Mouse (Mus musculus) embryo, embryonic 11.5 days (tissue): Measurements from ENCODE around the gene Zfyve28.

ENCODE experiments used
- DNase-seq: peaks from one replicate; pipeline ENCODE4 v3.0.0-alpha.2; 2012; ENCODE audit warnings: low read depth, low spot score

The Zfyve28 gene

DNA sequence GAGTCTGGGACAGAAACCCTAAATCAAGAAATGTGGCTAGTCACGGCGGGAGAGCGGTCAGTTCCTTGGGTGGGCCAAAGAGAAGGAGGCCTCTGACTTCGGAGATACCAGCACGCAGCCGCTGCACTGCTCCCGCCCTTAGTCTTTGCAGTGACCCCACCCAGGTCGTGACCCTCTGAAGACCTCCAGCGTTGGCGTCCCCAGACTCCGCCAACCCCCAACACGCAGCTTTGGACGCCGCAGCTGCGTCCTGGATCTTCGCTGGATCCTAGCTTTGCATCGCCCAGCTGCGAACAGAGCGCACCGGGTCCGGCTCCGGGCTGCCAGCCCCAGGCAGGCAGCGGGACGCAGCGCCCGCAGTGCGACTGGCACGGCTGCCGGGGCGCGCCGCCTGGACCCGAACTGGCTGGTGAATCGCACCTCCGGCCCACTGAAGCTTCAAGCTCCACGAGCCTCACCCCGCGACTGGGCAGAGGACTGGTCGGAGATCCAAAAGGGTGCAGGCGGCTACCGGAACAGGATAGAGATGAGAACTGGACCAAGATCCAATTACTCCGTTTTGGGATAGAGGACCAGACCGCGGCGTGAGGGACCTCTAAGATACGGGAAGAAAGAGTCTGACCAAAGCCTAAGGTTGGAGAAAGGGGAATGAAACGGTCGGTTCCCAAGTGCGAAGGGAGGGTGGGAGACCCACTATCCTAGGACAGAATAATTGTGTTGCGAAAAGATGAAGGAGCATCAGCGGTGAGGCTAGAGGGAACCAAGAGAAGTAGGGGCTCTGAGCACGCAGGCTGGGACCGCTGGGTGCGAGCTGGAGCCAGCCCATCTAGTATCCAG, 1.0 kb downstream of the Zfyve28 start:
- no peak for DNase-seq

DNA sequence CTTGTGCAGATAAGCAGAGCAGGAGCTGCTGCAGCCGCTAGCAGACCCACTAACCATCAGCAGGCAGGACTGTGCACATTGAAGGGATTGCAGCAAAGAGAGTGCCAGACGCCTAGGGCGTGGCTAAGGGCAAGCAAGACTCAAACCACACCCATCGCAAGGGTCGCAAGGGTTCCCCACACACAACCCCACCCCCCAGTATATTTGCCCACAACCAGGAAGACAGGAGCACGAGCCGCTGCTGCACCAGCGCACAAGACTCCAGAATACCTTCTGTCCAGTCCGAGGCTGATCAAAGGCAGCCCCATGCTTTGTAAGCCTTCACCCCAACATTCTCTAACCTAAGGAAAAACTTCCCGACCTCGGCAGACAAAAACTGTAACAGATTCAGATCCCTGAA, 1.7 kb downstream of the Zfyve28 start:
- no peak for DNase-seq

DNA sequence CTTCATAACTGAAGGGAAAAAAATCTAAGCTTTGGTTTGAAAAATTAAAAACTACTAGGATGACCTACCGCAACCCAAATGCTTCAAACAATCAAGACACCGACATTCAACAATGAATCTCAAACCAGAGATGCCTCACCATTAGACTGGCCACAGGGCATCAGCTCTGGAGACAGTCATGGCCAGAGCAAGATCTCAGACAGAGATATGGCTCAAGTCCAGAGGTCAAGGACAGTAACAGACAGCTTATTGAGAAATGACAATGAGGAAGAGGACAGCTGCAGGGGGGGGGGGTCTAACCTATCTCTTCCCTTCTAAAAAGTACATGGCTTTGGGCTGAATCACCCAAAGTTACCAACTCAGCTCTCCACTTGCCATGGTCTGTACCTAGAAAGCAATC, 3.0 kb downstream of the Zfyve28 start:
- no peak for DNase-seq

DNA sequence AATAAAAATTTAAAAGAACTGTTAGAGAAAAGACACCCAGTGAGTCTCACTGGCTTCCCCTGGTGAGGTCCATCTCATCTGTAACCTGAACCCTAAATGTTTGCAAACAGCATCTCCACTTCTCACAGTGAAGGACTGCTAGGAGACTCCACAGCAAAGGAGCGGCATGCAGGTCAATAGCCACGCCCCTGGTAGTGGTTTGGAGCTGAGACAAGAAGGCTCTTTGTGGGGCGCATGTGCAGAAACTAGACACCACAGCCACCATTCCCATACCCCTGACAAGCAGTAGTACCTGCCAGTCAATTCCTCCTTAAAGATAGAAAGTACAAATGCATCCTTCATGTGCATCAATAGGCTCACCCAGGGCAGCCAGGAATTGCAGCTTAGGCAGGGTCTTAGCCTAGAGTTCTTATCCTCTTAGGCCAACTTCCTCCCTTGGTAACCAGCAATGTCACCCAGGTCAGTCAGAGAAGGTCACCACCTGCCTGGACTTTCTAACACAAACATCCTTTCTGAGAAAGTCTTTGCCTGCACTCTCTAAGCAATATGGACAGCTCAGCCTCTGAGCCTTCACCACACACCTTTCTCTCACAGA, 4.0 kb downstream of the Zfyve28 start:
- DNase-seq: no peak

DNA sequence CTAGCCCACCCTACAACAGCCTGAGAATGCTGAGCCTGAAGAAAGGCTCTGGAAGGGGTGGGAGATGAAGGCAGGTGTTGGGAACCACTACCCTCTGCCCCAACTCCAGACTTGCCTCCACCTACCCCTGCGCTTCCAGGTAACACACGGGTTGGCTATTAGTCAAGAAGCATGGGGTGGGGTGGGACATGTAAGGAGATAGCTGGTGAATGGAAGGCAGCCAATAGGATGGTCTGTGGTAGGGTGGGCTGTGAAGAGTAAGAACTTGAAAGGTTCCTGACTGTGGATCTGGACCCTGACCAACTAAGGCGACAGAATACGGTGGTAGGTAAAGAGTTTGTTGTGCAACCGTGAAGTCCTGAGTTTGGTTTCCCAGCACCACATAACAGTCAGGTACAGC, 4.9 kb downstream of the Zfyve28 start:
- no peak for DNase-seq

DNA sequence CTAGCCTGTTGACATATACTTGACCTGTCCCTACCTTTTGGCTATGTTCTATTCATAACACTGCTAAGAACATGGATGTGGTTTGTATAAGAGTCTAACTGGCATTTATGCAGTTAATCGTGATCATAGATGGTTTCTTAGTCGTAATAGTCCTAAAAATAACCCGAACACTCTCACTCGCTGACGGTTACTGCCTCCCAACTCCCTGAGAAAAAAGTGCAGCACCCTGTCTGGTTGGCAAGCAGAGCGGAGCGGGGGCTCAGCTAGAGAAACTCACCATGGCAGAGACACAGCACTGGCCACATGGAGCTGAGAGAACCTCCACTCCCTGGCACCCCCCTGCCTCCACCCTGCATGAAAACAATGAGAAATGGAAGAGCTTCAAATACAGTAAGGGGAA, 7.3 kb downstream of the Zfyve28 start:
- DNase-seq: no peak

DNA sequence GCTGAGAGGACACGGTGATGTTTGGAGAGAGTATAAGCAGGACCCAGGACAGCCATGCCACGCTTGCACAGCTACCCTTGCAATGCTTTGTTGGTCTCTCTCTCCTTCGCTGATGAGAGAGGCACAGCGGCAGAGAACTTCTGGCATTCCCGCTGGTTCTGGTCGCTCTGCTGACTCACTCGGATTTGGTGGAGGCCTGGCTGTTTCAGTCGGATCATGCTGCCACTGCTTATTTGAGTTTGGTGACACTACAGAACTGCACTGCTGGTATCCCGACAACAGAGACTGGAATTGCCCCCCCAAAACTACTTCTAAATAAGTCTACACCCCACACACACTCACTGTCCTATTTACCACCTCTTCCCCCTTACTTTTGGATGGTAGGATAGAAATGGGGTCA, 9.0 kb downstream of the Zfyve28 start:
- DNase-seq: no peak

DNA sequence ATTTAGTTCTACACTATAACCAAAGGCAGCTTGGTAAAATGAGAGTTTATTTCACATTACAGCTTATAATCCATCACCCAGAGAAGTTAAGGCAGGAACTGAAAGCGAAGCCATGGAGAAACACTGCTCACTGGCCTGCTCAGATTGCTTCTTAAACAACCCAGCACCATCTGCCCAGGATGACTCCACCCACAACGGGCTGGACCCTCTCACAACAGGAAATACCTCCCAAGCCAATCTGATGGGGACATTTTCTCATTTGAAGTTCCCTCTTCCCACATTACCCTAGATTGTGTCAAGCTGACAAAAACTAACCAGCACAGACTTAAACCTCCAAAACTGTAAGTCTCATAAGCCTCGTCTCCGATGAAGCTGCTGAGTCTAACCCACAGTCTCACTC, 10.2 kb downstream of the Zfyve28 start:
- no peak for DNase-seq

DNA sequence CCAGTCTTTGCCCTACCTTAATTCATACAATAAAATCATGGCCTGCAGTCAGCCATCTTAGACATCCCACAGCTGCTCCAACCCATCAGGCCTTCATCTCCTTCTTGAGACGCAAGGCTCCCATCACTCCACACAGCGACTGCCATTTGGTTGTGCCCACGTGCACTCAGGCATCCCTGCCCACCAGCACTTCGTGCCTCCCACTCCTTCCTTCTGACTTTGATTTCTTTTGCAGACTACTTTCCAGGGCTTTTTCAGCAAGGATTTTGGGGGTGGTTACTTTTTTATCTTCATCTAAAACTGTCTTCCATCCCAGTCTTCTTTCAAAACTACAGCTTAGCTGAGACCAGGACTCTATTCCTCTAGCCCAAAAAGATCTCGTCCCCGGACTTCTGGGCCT, 11.5 kb downstream of the Zfyve28 start:
- DNase-seq: no peak

DNA sequence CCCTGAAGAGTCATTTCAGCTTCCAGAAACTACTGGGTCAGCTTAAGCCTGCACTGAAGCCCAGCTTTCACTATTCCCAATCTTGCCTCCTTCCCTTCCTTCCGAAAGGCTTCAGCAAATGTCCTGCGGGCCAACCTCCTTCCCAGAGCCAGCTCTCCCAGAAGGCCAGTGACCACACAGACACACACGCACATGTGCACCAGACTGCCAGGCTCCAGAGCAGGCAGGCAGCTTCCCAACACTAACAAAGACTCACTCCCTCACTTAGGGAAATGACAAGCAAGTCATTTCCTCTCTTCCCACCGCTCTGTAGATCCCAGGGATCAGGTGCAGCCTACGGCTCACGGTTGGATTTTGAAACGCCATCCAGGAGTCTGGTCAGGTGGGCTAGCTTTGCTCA, 12.1 kb downstream of the Zfyve28 start:
- DNase-seq: no peak

DNA sequence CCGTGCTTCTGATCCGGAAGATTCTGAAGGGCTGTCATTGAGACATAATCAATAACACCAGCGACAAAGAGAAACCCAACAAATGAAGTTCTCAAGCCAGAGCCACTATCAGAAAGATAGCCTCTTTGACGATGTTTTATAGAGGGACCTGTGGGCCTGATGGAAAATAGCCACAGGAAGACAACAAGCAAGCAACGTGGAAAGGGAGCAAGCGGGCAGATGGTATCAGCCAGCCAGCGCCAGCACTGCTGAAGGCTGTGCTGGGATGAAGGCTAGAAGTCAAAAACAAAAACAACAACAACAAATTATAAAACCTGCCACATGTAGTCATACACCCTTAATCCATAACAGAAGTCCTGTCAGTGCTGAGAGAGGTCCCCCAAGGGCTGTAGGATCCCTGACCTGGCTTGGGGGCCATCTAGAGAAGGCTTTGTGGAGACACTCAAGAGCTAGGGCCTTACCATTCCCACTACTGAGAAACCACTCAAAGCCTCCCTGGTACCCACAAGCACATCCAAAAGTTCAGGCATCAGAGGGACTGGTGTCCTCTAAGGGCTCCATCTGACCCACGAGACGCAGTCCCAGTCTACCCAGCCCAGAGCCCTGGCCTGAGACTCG, 13.5 kb downstream of the Zfyve28 start:
- DNase-seq: no peak

DNA sequence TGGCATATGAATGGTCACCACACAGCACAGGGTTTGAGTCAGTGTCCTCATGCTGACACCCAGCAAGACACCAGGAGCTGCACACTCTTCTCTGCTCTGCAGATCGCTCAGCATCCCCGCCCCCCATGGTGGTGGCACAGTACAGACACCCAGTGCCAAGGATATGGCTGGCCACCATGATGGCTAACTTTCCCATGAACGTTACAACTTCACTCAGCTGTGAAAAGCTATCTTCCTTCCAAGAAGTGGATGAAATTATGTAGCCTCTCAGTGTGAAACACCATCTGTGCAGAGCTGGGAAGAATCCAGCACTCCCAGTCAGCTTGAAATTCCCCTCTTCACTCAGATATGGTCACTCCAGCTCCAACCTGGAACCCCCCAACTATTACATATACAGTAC, 14.0 kb downstream of the Zfyve28 start:
- DNase-seq: no peak

DNA sequence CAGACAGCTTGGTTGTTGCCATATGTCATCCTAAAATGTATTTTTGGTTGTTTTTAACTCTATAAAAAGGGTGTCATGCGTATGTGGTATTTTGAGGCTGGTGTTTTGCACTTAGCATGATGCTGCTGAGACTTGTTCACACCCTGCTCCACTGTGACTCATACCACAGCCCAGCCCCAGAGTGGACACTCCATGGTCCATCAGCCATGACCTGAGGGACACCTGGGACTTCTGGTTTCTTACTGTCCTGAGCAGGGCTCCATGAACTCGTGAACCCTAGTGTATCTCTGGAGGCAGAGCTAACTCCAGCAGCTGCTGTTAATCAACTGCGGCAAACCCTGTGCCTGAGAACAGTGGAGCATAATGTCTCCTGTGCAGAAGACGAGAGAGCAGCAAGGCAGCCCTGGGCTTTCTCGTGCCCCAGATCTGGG, 15.0 kb downstream of the Zfyve28 start:
- DNase-seq: no peak

DNA sequence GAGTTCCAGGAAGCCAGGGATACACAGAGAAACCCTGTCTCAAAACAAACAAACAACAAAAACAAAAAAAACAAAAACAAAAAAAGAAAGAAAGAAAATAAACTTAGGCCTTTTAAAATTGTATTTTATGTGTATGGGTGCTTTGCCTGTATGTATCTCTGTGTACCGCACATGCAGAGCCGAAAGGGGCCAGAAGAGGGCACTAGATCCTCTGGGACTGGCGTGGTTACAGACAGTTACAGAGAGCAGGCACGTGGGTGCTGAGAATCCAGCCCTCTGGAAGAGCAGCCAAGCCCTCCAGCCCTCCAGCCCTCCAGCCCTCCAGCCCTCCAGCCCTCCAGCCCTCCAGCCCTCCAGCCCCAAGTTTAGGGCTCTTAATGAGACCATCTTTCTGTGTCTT, 16.5 kb downstream of the Zfyve28 start:
- no peak for DNase-seq

DNA sequence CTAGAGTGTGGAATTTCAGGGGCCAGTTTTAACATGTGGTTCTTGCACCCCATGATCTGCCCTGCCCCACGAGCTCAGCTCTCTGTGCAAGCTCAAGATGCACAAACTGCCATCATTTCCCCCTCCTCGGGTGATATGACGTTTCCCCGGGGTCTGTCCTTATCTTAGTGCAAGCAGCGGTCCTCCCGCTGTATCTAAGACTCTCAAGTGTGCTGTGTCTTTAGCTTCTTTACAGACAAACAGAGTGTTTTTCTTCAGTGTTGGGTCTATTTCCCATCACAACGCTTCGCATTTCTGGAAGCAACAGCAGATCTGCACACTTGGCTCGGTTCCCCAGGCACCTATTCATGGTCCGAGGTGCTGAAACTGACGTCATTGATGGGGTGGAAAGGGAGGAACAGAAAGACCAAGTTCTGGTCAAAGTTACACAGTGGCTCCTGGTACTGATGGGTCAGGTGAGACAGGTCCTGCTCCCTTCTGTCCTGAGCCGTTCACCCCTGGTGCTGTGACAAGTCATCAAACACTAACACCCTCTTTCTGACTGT, 18.3 kb downstream of the Zfyve28 start:
- no peak for DNase-seq

DNA sequence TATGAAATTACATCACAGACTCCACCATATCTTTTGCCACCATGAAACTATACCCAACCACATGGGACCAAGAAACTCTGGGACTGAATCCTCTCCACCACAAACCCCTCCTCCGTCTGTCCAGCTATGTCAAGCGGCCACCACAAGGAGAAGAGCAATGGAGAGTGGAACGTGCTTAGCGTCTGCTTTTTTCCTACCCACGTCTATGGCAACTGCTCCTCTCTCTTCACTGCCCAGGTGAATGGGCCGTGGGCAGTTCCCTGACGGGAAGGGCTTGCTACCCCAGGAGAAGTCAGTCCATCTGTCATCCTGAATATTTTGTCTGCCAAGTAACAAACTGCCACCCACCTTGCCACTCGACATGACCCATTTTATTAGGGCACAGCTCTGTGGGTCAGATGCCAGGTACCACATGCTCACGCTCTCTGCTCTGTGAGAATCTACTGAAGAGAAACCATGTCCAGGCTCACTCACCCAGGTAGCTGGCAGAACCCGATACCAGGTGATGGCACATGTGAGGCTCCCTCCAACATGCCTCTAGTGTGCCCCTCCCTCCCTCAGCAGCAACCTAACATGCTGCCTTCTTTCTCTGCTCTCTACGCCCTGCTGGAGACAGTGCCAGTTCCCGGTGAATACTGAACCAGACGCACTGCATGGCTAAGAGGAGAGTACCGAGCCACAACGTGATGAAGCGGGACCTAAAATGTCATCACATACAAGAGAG, 18.9 kb downstream of the Zfyve28 start:
- no peak for DNase-seq

DNA sequence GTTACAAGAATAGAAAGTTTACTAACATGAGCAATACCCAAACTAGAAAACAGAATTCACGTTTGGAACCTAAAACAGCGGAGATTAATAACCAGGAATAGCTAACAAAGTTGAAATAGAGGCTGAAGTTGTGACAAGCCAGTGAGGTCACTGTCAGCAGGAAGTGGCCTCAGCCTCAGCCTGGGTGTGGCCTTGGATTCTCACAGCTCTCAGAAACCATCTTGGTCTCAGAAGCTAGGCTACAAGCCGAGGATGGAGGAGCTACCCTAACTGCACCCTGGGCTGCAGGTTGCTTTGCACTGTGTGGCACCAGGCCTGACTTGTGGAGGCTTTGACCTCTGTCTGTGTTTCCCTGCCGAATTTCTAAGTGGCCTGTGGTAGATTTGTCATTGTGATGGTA, 22.2 kb downstream of the Zfyve28 start:
- no peak for DNase-seq

DNA sequence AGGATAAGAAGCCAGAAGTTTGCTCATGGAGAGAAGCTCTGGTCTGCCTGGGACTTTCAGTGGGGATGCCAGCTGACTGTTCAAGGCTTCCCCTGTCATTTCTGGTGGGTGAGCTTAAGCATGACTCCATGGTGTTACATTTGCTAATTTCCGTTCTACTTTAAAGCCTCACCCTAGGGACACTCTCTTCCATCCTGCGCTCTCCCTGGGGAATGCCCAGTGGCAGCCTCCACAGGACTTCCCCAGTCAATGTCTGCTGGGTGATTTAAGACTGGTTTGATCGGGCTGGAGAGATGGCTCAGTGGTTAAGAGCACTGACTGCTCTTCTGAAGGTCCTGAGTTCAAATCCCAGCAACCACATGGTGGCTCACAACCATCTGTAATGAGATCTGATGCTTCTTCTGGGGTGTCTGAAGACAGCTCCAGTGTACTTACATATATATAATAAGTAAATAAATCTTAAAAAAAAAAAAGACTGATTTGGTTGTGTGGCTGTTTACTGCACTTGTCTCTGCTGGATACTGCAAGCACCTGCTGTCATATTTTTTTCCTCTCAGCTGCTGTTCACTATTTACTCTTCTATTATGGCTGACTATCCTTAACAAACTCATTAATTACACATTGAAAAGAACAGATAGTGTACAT, 29.0 kb downstream of the Zfyve28 start:
- DNase-seq: no peak

DNA sequence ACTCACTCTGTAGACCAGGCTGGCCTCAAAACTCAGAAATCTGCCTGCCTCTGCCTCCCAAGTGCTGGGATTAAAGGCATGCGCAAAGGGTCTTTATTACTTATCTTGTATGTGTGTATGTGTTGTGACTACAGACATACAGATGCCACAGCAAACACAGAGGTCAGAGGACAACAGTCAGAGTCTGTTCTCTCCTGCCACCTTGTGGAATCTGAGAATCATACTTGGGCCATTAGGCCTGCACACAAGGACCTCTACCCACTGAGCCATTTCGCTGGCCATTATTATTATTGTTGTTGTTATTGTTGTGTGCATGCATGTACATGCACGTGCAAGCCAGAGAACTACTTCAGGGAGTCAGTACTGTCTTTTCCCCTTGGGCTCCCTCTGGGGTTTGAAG, 33.1 kb downstream of the Zfyve28 start:
- DNase-seq: no peak

DNA sequence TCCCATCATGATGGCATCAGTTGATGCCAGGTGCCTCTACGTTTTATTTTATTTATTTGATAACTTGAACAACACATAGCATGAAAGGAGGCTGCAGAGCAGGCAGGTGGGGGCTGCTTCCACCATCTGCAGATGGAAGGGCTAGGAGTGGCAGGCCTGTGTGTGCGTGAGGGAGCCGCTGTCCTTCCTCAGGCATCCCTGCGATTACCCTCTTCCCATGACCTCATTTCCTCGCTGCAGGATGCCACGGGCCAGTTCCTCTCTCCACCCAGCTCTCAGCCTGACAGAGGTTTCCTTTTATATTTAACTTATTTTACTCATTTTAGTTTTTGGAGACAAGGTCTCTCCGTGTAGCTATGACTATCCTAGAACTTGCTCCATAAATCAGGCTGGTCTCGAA, 33.9 kb downstream of the Zfyve28 start:
- DNase-seq: no peak

DNA sequence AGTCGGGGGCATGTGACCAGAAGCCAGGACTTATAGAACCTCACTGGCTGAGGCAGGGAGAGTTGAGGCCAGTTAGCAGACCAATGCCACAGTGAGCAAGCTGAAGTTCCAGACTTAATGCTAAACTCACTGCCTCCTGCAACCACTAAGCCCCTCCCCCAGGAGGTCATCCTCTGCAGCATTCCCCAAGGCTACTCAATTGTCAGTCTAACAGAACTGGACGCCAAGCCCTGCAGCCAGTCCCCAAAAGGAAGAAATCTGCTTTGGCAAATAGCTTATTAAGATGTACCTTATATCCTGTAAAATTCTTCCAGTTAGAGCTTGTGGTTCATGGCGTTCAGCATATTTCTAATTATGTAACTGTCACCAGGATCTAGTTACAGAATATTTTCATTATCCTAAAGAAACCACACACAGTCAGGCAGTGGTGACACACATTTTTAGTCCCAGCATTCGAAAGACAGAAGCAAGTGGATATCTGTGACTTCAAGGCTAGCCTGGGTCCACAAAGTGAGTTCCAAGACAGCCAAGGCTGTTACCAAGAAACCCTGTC, 35.2 kb downstream of the Zfyve28 start:
- no peak for DNase-seq
